Mouse (Mus musculus) left cerebral cortex, postnatal 10 days (tissue): ENCODE results near the gene Vmn1r60. TPM values are rescaled to one million over a fixed set of nuclear protein-coding genes. Genes with fewer than 3 reads are reported as not detected.
"Not testable (repeated sequence)": the region's sequence is repeated elsewhere in the genome, so short reads cannot be mapped to it uniquely, and the experiment has no call there.

Experiments
- DNase-seq, 2 experiments: peaks; one replicate each; pipeline ENCODE4 v3.0.0; 2021 to 2022; ENCODE audit warnings: low spot score in 2 of 2, mixed read lengths in 1 of 2; ENCODE audit errors: extremely low spot score in 1 of 2
- intact Hi-C: fragments of 180-260 bp; cut with DNase I; formaldehyde crosslinking; loops from one replicate; pipeline ENCODE4 v1.15.1; 2025
- total RNA-seq, 2 experiments: library from RNA; stranded (reverse); gene quantifications; 2 replicates each; pipeline ENCODE4 v1.2.3; 2021

Vmn1r60 gene
- not detected for total RNA-seq

DNA sequence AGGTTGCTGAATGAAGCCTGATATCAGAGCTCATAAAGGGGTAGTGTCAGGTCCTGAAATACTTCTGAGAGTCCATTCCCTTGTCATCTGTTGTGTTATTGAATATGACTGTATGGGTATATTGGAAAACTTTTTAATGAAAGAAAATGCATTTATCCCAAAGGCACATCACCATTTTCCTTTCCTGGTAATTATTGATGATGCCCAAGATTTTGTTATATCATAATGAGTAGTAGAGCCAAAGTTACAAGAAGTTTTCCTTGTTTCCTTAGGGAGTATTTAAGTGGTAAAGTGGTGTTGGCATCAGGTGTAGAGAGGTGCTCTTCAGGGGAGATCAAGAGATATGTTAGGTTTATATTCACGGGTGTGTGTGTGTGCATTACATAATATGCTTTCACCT, at the start of gene Vmn1r60:
Vmn1r60 (minus strand) TSS at position 101 of the 400 bp plus-strand sequence.
- DNase-seq, intact Hi-C loops: not testable (repeated sequence)

- DNase-seq, intact Hi-C loops: not testable (repeated sequence)
These were observed 6.2 kb downstream of the Vmn1r60 start for GRCm38 (mm10) chr7:5540770-5541436.

- intact Hi-C loops, DNase-seq: not testable (repeated sequence)
These were observed 53.3 kb downstream of the Vmn1r60 start, which contains the start of gene Vmn2r28 for GRCm38 (mm10) chr7:5493856-5494255. Vmn2r28 (minus strand) TSS chr7:5493956.

Other genes with a start within 250 kb of the Vmn1r60 start
- gene Gm5065, start 196.8 kb downstream of the Vmn1r60 start, total RNA-seq: not detected
- not detected for gene Nlrp2, start 196.3 kb downstream of the Vmn1r60 start, total RNA-seq
- gene Vmn1r58, start 133.9 kb downstream of the Vmn1r60 start, total RNA-seq: not detected
- not detected for gene Vmn1r59, start 90.5 kb downstream of the Vmn1r60 start, total RNA-seq
- gene Vmn2r28, start 53.4 kb downstream of the Vmn1r60 start, total RNA-seq: not detected
- not detected for gene Vmn1r61, start 66.0 kb upstream of the Vmn1r60 start, total RNA-seq
- not detected for gene Vmn1r62, start 126.3 kb upstream of the Vmn1r60 start, total RNA-seq